Mouse (Mus musculus): ENCODE results near the gene Cort.
"Not testable (repeated sequence)": the region's sequence is repeated elsewhere in the genome, so short reads cannot be mapped to it uniquely, and the experiment has no call there.

Gene Cort

GRCm38 (mm10) chr4:149147528-149147927, 21.0 kb upstream of the Cort start:
- DNase-seq (ENCODE audit: low read depth, low spot score), result no peak

- DNase-seq (ENCODE audit: low read depth, low spot score), result no peak
Observed at GRCm38 (mm10) chr4:149145151-149145550, 18.6 kb upstream of the Cort start.

DNA sequence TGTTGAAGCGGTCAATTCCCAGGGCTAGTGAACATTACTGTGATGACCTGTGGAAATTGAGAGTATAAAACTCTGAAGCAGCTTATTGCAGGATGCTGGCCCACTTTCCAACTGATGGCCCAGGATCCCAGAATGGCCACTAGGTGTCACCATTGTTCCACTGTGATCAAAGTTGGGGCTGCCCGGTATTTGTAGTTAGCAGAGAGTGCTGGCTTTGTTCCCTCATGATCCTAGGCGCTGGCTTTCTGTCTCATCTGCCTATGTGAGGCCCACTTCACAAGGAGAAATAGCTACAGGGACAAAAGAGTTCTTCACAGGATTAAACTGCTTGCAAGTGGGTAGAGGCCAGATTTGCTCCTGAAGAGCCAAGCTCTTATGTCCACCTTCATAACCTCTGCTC, 17.9 kb upstream of the Cort start:
- DNase-seq (ENCODE audit: low read depth, low spot score), result peak; percentile 79

DNA sequence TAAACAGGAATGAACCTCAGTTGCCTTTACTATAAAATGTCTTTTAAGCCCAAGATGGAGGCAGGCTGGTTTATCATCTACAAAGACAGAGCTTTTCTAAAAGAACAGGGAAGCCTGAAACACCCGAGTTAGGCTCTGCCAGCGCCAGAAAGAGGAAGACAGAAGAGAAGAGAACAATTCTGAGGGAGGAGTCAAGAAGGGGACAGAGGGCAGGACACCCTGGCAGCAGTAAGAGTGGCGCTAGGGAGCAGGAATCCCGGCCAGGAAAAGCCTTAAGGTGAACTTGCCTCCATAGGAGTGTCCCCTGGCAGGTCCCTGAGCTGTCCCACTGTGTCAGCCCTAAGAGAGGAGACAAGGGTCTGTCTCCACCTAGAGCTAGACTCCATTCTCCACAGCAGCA, 17.0 kb upstream of the Cort start:
- no peak for DNase-seq (ENCODE audit: low read depth, low spot score)

GRCm38 (mm10) chr4:149138515-149138914, 12.0 kb upstream of the Cort start:
- DNase-seq (ENCODE audit: low read depth, low spot score), result no peak

DNA sequence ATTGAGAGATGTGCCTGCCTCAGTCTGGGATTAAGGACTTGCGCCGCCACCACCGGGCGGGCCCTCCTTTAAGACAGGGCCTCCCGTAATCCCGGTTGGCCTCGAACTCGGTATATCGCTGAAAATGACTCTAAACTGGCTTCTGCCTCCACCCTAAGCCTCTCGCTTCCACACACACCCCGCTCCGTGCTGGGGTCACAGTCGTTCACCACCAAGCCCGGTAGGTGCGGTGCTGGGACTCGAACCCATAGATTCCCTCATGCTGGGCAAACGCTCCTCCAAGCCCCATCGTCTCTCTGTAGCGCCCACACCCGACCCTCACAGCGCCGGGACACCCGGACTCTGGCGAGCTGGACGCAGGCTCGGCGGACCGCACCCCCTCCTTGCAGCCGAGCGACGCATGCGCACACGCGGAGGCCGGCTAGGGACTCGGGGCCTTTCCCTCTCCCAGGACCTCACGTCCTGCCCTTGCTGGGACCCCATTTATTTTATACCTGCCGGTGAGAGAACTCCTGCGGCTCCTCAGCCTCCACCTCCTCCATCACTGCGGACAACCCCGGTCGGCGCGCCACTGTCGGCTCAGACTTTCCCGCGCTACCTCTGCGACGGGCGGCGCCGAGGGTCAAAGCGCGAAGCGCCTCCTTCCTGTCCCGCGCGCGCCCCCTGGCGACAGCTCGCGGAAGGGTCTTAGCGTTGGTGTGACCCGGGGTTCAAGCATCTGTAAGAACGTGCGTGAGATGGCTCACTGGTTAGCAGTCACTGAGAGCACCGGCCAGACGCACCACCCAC, 10.6 kb upstream of the Cort start, which contains the start of gene Cenps:
Gene Cenps, minus strand, starts transcription at position 648 of the 789 bp plus-strand sequence.
- DNase-seq (ENCODE audit: low read depth, low spot score), result peak; percentile 93

- no peak for DNase-seq (ENCODE audit: low read depth, low spot score)
Observed at GRCm38 (mm10) chr4:149136116-149136850, 9.7 kb upstream of the Cort start.

GRCm38 (mm10) chr4:149133395-149133794, 6.8 kb upstream of the Cort start:
- no peak for DNase-seq (ENCODE audit: low read depth, low spot score)

- DNase-seq (ENCODE audit: low read depth, low spot score), result no peak
Observed at GRCm38 (mm10) chr4:149131789-149132565, 5.4 kb upstream of the Cort start.

DNA sequence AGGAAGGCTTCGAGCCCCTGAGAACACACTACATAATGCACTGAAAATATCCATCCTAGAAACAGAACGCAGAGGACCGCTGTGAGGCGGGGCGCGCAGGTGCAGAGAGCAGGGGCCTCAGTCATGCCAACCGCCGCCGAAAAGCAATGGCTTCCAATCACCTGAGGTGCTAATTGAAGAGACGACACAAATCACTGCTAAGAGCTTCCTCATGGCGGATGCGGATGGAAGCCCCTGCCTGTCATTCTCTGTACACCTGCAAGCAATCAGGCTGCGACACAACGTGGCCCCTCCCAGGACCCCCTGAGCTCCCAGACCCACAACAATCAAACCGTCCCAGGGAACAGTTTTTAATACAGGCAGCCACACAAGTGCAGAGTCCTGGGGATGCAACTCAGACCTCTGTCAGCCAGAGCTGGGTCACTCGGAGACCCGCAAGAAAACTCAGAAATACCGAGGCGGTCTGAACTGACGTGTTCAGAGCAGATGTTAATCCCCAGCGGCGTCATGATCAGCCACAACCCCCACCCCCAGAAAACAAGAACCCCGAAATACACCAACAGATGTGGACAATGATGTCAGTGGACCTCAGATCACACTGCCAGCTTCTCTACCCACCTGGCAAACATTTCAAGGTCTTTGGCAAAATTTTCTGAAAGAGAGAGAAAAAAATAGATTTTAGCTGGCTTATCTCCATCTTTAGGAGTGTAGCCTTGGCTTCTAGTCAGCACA, 4.6 kb upstream of the Cort start:
- DNase-seq (ENCODE audit: low read depth, low spot score), result no peak

DNA sequence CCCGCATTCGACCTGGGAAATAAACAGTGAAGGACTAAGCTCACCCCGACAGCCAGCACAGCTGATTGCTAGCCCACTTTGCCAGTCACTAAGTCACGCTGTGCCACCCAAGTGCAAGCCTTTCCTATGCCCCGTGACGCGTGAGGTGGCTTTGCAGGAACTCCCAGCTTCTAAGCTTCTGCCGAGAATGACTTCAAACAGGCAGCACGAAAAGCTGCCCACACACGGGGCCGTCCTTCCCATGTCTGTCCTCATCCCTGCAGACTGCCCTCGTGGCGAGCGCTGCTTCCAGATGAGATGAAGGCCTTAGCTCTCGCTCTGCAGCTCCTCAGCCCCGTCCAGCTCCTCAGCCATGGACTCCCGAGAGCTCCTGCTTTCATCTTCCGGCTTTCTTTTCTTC, 1.9 kb upstream of the Cort start:
- no peak for DNase-seq (ENCODE audit: low read depth, low spot score)

DNA sequence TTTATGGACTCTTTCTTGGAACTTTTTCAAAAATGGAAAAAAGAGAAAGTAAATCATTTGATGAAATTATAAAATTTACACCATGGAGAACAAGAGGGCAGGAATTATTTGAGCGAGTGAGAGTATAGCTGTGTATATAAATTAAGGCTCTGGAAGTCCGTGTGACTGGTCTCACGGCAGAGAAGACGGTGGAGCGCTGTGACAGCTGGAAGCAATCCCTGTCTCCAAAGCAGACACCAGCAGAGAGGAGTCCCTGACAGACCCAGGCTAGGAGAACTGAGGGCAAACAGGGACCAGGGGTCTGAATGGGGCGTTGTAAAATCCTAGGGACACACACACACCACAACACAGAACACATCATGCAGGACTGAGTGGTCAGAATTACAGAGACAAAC, 451 bp downstream of the Cort start:
- no peak for DNase-seq (ENCODE audit: low read depth, low spot score)

GRCm38 (mm10) chr4:149125341-149126114, 1.0 kb downstream of the Cort start:
- peak; percentile 83 for DNase-seq (ENCODE audit: low read depth, low spot score)

- DNase-seq (ENCODE audit: low read depth, low spot score), result peak; percentile 88
Observed at GRCm38 (mm10) chr4:149123432-149123831, 3.1 kb downstream of the Cort start.

GRCm38 (mm10) chr4:149119978-149120562, 6.5 kb downstream of the Cort start:
- not testable (repeated sequence) for DNase-seq (ENCODE audit: low read depth, low spot score)

DNA sequence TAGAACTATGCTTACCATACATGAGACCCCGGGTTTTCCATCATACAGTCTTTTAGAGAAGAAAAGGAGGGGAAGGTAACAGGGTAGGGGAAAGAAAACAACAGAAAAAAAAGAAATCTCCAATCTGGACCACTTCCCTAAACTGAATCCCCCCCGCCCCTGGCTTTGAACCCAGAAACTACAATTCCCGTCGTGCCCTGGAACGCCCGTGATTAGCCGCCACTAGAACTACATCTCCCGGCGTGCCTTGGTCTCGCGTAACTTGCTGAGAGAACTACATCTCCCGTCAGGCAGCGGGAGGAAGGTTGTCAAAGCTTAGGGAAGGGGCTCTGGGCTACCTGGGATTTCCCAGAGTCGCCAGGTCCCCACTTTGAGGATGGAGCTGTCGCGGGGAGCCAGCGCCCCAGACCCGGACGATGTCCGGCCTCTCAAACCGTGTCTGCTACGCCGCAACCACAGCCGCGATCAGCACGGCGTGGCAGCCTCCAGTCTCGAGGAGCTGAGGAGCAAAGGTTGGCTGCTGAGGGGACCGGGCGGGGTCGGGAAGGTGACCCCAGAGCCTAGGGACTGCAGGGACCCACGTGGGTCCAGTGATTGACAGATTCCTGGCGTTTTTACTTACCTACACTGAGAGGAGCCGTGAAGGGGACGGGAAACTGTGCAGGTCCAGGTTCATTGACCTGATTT, 22.5 kb downstream of the Cort start, which contains the start of gene Dffa:
Gene Dffa, plus strand, starts transcription at position 272 of the 687 bp plus-strand sequence.
- peak; percentile 95 for DNase-seq (ENCODE audit: low read depth, low spot score)

DNA sequence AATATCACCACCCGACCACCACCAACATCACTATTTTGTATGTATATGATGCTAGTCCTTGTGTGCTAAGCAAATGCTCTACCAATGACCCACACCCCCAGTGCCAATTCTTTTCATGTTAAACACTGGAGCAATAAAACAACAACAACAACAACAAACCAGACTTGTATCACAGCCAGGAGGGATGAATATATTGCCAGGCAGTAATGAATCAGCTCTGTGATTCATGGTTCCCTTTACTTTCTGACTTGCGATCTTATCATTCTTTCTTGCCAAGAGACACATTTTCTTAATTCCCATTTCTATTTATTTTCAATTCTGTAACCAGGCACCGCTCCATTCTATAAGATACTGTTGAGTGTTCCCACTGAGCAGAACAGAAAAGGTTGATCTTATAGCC, 25.1 kb downstream of the Cort start:
- DNase-seq (ENCODE audit: low read depth, low spot score), result no peak

DNA sequence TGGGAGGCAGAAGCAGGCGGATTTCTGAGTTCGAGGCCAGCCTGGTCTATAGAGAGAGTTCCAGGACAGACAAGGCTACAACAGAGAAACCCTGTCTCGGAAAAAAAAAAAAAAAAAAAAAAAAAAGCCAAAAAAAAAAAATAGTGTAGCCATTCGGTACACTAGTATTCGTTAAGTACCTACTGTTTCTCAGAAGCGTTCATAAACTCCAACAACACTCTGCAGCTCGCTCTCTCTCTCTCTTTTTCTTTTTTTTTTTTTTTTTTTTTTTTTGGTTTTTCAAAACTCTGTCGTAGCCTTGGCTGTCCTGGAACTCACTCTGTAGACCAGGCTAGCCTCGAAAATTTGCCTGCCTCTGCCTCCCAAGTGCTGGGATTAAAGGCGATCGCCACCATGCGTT, 26.1 kb downstream of the Cort start:
- not testable (repeated sequence) for DNase-seq (ENCODE audit: low read depth, low spot score)

- peak; percentile 96 for DNase-seq (ENCODE audit: low read depth, low spot score)
Observed at GRCm38 (mm10) chr4:149099369-149100017, 27.1 kb downstream of the Cort start, which contains the start of gene Pex14. Gene Pex14 (minus strand): TSS chr4:149099876.
